Mouse (Mus musculus): Measurements from ENCODE around the gene Arhgef6.
A peak's percentile ranks its signal among the peaks of the same experiment; 100 is the strongest.

The Arhgef6 gene

GRCm38 (mm10) chrX:57338371-57339211, at the start of gene Arhgef6:
Gene Arhgef6, minus strand, starts transcription at chrX:57338729.
- no peak for DNase-seq (ENCODE audit: low read depth)

- no peak for DNase-seq (ENCODE audit: low read depth)
Measured at GRCm38 (mm10) chrX:57380915-57381314, 42.4 kb upstream of the Arhgef6 start.

GRCm38 (mm10) chrX:57378579-57378978, 40.0 kb upstream of the Arhgef6 start:
- DNase-seq (ENCODE audit: low read depth), result no peak

- no peak for DNase-seq (ENCODE audit: low read depth)
Measured at GRCm38 (mm10) chrX:57377096-57377495, 38.6 kb upstream of the Arhgef6 start.

GRCm38 (mm10) chrX:57374029-57374428, 35.5 kb upstream of the Arhgef6 start:
- DNase-seq (ENCODE audit: low read depth), result no peak

- peak; percentile 55 for DNase-seq (ENCODE audit: low read depth)
Measured at GRCm38 (mm10) chrX:57373543-57373942, 35.0 kb upstream of the Arhgef6 start.

- no peak for DNase-seq (ENCODE audit: low read depth)
Measured at GRCm38 (mm10) chrX:57372965-57373364, 34.4 kb upstream of the Arhgef6 start.

GRCm38 (mm10) chrX:57364891-57365569, 26.5 kb upstream of the Arhgef6 start:
- peak; percentile 76 for DNase-seq (ENCODE audit: low read depth)

GRCm38 (mm10) chrX:57359316-57359715, 20.8 kb upstream of the Arhgef6 start:
- no peak for DNase-seq (ENCODE audit: low read depth)

GRCm38 (mm10) chrX:57339220-57339619, 691 bp upstream of the Arhgef6 start:
- DNase-seq (ENCODE audit: low read depth), result no peak

- no peak for DNase-seq (ENCODE audit: low read depth)
Measured at GRCm38 (mm10) chrX:57337582-57337981, 947 bp downstream of the Arhgef6 start.

GRCm38 (mm10) chrX:57336958-57337357, 1.6 kb downstream of the Arhgef6 start:
- DNase-seq (ENCODE audit: low read depth), result no peak

- no peak for DNase-seq (ENCODE audit: low read depth)
Measured at GRCm38 (mm10) chrX:57335313-57335712, 3.2 kb downstream of the Arhgef6 start.

- DNase-seq (ENCODE audit: low read depth), result no peak
Measured at GRCm38 (mm10) chrX:57327668-57328338, 10.7 kb downstream of the Arhgef6 start.

GRCm38 (mm10) chrX:57326487-57327221, 11.9 kb downstream of the Arhgef6 start:
- no peak for DNase-seq (ENCODE audit: low read depth)

- DNase-seq (ENCODE audit: low read depth), result no peak
Measured at GRCm38 (mm10) chrX:57325861-57326461, 12.6 kb downstream of the Arhgef6 start.

- no peak for DNase-seq (ENCODE audit: low read depth)
Measured at GRCm38 (mm10) chrX:57324891-57325290, 13.6 kb downstream of the Arhgef6 start.

GRCm38 (mm10) chrX:57312066-57312465, 26.5 kb downstream of the Arhgef6 start:
- DNase-seq (ENCODE audit: low read depth), result no peak

- no peak for DNase-seq (ENCODE audit: low read depth)
Measured at GRCm38 (mm10) chrX:57309993-57310392, 28.5 kb downstream of the Arhgef6 start.

- no peak for DNase-seq (ENCODE audit: low read depth)
Measured at GRCm38 (mm10) chrX:57306747-57307146, 31.8 kb downstream of the Arhgef6 start.

GRCm38 (mm10) chrX:57304784-57305287, 33.7 kb downstream of the Arhgef6 start:
- no peak for DNase-seq (ENCODE audit: low read depth)
